Mouse (Mus musculus): ENCODE results near the gene Zfp185. TPM values are rescaled to one million over a fixed set of nuclear protein-coding genes. Genes with fewer than 3 reads are reported as not detected.

Zfp185 gene
- polyA plus RNA-seq, 2 experiments = 0.81 to 1.6 TPM

DNA sequence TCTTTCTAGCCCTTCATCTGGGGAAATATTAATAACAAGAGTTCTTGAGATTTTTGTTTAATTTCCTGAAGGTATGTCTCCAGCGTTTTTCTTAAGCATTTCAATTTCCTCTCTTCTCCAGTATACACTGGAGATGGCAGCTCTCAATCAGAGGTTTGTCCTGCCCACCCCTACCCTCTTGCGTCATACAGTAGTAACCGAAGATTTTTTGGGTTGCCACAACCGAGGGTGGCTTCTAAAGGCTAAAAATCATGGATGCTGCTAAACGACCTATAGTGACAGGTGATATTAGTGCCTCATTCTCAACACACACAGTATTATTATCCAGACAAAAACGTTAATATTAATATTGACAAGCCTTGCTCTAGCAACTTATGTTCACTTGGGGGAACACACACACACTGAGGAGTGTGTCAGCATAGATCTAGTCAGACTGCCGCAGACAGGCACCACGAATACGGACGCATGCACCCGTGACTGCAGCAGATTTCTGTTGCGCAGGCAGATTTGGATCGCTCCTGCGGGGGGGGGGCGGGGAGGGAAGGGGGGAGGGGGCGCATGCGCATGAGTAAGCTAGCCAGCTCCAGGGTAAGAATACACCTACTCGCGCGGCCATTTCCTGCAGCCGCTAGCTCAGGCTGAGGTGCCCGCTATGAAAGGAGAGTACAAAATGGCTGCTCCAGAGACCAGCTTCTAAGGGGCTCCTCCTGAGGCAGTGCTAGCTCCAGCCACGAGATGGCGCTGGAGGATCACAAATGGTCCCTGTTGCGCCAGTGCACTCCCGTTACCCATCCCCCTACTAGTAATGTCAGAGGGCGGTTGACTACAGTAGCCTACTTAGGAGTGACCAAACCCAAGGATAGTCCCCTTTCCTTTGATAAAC is 20.7 kb downstream of the Zfp185 start:
- H3K4me2 ChIP-seq (ENCODE audit: low read depth) = peak overlapping the region; percentile 67
- H3K36me3 ChIP-seq (replicated peaks; ENCODE audit: control insufficient read depth, insufficient read depth, low read depth) = no peaks in the 10 kb centered on the region
- peak overlapping the region; percentile 60 for H3K27ac ChIP-seq
- peak; percentile 94 for TF ChIP-seq CTCF (IDR thresholded peaks at IDR 0.05; ENCODE audit: low read depth)
- TF ChIP-seq EP300 (IDR thresholded peaks at IDR 0.05; ENCODE audit: low read depth) = no peak
- no peaks in the 10 kb centered on the region for H3K9me3 ChIP-seq (ENCODE audit: control insufficient read depth, low read length)
- peak; percentile 76 to 79 (median 77) for DNase-seq (ENCODE audit: low read depth in 3 of 3, low spot score in 3 of 3)
- peak overlapping the region; percentile 50 to 65 for H3K4me3 ChIP-seq (ENCODE audit: insufficient read depth in 1 of 2, low read depth in 2 of 2, low read length in 2 of 2)
- peak overlapping the region; percentile 51 for H3K9ac ChIP-seq (replicated peaks)
- H3K4me1 ChIP-seq (replicated peaks; ENCODE audit: control insufficient read depth in 2 of 2, insufficient read depth in 2 of 2, low read length in 1 of 2) = peaks cover 15 to 30% of the 10 kb centered on the region in 2 experiments
- peak; percentile 96 for ATAC-seq (ENCODE audit: insufficient read depth)
- no peaks in the 10 kb centered on the region for H3K27me3 ChIP-seq (ENCODE audit: control insufficient read depth, insufficient read depth, low read length)
- WGBS (ENCODE audit: insufficient replicate concordance) = 14% methylated on average over 24 of the region's 27 CpGs

DNA sequence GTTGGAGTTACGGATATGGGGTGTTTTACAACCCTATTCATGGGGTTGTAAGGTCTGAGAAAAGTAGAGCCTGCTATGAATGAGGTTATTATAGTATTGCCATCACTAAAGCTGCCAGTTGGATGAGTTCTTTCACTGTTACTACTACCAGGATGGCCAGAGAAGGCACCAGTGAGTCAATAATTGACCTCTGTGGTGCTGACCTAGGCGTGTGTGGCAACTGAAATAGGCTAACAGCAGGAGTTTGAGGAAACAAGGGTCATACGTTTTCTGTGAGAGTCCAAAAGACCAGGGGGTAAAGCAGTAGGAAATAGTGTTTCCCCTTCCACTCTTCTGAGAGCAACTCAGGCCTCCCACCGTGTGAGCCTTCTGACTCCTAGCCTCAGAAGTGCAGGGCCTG is 25.7 kb downstream of the Zfp185 start:
- H3K27me3 ChIP-seq (ENCODE audit: control insufficient read depth, insufficient read depth, low read length) = no peaks in the 10 kb centered on the region
- no peak overlapping the region for H3K9ac ChIP-seq (replicated peaks)
- H3K4me2 ChIP-seq (ENCODE audit: low read depth) = no peak overlapping the region
- no peaks in the 10 kb centered on the region for H3K36me3 ChIP-seq (replicated peaks; ENCODE audit: control insufficient read depth, insufficient read depth, low read depth)
- 48% methylated on average over 4 of the region's 4 CpGs for WGBS (ENCODE audit: insufficient replicate concordance)
- no peak overlapping the region for H3K4me3 ChIP-seq (ENCODE audit: insufficient read depth in 1 of 2, low read depth in 2 of 2, low read length in 2 of 2)
- TF ChIP-seq EP300 (IDR thresholded peaks at IDR 0.05; ENCODE audit: low read depth) (no peak), CTCF (IDR thresholded peaks at IDR 0.05; ENCODE audit: low read depth) (no peak)
- peaks cover 0 to 2% of the 10 kb centered on the region in 2 experiments; a peak in 1 of 4 replicates for H3K4me1 ChIP-seq (replicated peaks; ENCODE audit: control insufficient read depth in 2 of 2, insufficient read depth in 2 of 2, low read length in 1 of 2)
- H3K27ac ChIP-seq = no peak overlapping the region
- ATAC-seq (ENCODE audit: insufficient read depth) = no peak
- DNase-seq (ENCODE audit: low read depth in 3 of 3, low spot score in 3 of 3) = no peak
- H3K9me3 ChIP-seq (ENCODE audit: control insufficient read depth, low read length) = no peaks in the 10 kb centered on the region

- H3K4me1 ChIP-seq (replicated peaks; ENCODE audit: control insufficient read depth in 2 of 2, insufficient read depth in 2 of 2, low read length in 1 of 2) = no peaks in the 10 kb centered on the region
- 43% methylated on average over 1 of the region's 1 CpGs for WGBS (ENCODE audit: insufficient replicate concordance)
- TF ChIP-seq EP300 (IDR thresholded peaks at IDR 0.05; ENCODE audit: low read depth) (no peak), CTCF (IDR thresholded peaks at IDR 0.05; ENCODE audit: low read depth) (no peak)
- ATAC-seq (ENCODE audit: insufficient read depth) (no peak), DNase-seq (ENCODE audit: low read depth in 3 of 3, low spot score in 3 of 3) (no peak)
- H3K4me3 ChIP-seq (ENCODE audit: insufficient read depth in 1 of 2, low read depth in 2 of 2, low read length in 2 of 2) = no peak within 1 kb of the TSS
- no peaks in the 10 kb centered on the region for H3K27me3 ChIP-seq (ENCODE audit: control insufficient read depth, insufficient read depth, low read length)
- H3K9me3 ChIP-seq (ENCODE audit: control insufficient read depth, low read length) = no peaks in the 10 kb centered on the region
- H3K27ac ChIP-seq = no peak within 1 kb of the TSS
- no peak within 1 kb of the TSS for H3K4me2 ChIP-seq (ENCODE audit: low read depth)
- no peaks in the 10 kb centered on the region for H3K36me3 ChIP-seq (replicated peaks; ENCODE audit: control insufficient read depth, insufficient read depth, low read depth)
- no peak within 1 kb of the TSS for H3K9ac ChIP-seq (replicated peaks)
These were observed 49.9 kb downstream of the Zfp185 start, which contains the start of gene Pnma5 for GRCm38 (mm10) chrX:73037003-73037402. Gene Pnma5 (minus strand): TSS chrX:73037103.

GRCm38 (mm10) chrX:73038831-73039230 is 51.7 kb downstream of the Zfp185 start:
- H3K36me3 ChIP-seq (replicated peaks; ENCODE audit: control insufficient read depth, insufficient read depth, low read depth) = no peaks in the 10 kb centered on the region
- H3K27me3 ChIP-seq (ENCODE audit: control insufficient read depth, insufficient read depth, low read length) = no peaks in the 10 kb centered on the region
- DNase-seq (ENCODE audit: low read depth in 3 of 3, low spot score in 3 of 3) (no peak), ATAC-seq (ENCODE audit: insufficient read depth) (no peak)
- H3K9ac ChIP-seq (replicated peaks) = no peak overlapping the region
- no peak overlapping the region for H3K4me2 ChIP-seq (ENCODE audit: low read depth)
- H3K9me3 ChIP-seq (ENCODE audit: control insufficient read depth, low read length) = no peaks in the 10 kb centered on the region
- H3K4me1 ChIP-seq (replicated peaks; ENCODE audit: control insufficient read depth in 2 of 2, insufficient read depth in 2 of 2, low read length in 1 of 2) = no peaks in the 10 kb centered on the region
- H3K4me3 ChIP-seq (ENCODE audit: insufficient read depth in 1 of 2, low read depth in 2 of 2, low read length in 2 of 2) = no peak overlapping the region
- 56% methylated on average over 8 of the region's 8 CpGs for WGBS (ENCODE audit: insufficient replicate concordance)
- H3K27ac ChIP-seq = no peak overlapping the region
- TF ChIP-seq EP300 (IDR thresholded peaks at IDR 0.05; ENCODE audit: low read depth) = no peak
- no peak for TF ChIP-seq CTCF (IDR thresholded peaks at IDR 0.05; ENCODE audit: low read depth)

DNA sequence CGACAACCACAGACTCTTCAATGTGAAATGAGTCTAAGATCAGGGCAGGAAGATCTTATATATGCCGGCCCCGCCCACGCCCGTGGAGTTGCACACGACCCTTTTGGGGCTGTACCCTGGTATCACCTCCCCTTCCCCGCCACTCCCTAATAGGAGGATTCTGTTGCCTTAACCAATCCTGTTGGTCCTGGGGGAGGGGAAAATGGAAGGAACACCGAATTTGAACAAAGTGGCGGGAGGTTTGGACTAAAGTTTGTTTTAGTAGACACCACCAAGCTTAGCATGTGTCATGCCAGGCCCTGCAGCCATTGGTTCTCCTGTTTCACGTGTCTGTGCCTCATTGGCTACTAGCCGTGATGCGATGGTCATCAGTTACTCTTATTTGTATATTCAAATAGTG is 52.5 kb downstream of the Zfp185 start:
- H3K36me3 ChIP-seq (replicated peaks; ENCODE audit: control insufficient read depth, insufficient read depth, low read depth) = no peaks in the 10 kb centered on the region
- H3K27ac ChIP-seq = no peak overlapping the region
- no peak overlapping the region for H3K4me3 ChIP-seq (ENCODE audit: insufficient read depth in 1 of 2, low read depth in 2 of 2, low read length in 2 of 2)
- no peaks in the 10 kb centered on the region for H3K4me1 ChIP-seq (replicated peaks; ENCODE audit: control insufficient read depth in 2 of 2, insufficient read depth in 2 of 2, low read length in 1 of 2)
- no peaks in the 10 kb centered on the region for H3K9me3 ChIP-seq (ENCODE audit: control insufficient read depth, low read length)
- ATAC-seq (ENCODE audit: insufficient read depth) (no peak), DNase-seq (ENCODE audit: low read depth in 3 of 3, low spot score in 3 of 3) (no peak)
- no peak overlapping the region for H3K4me2 ChIP-seq (ENCODE audit: low read depth)
- no peak overlapping the region for H3K9ac ChIP-seq (replicated peaks)
- H3K27me3 ChIP-seq (ENCODE audit: control insufficient read depth, insufficient read depth, low read length) = no peaks in the 10 kb centered on the region
- no peak for TF ChIP-seq EP300 (IDR thresholded peaks at IDR 0.05; ENCODE audit: low read depth)
- no peak for TF ChIP-seq CTCF (IDR thresholded peaks at IDR 0.05; ENCODE audit: low read depth)
- WGBS (ENCODE audit: insufficient replicate concordance) = 64% methylated on average over 12 of the region's 12 CpGs
